9 mouse cellular contexts compared by ENCODE assay signal in the genomic region with DNA sequence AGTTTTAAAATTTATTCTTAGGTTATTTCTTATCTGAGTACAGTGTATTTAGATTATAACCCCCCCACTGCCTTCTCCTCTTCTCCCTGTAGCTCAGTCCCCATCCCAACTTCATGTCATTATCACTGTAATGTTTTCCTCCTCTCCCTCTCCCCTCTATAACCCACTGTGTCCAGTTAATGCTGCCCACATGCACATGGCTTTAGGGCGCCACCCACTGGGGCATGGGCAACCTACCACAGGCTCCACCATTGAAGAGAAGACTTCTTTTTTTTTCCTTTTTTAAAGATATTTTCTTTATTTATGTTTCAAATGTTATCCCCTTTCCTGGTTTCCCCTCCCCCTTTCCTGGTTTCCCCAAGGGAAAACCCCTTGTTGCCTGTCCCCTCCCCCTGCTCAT.
DNase-seq lines count a peak whose midpoint lies in the region; ATAC-seq and TF ChIP-seq lines count a peak whose summit lies in the region.
"Had no signal": no experiment of that assay in that cellular context is flagged by ENCODE, and none has a peak within 500 bp of the region (broad histone marks: within the 10 kb centered on the region; RNA-seq: fewer than 3 reads in every experiment).

No protein-coding gene starts in this region.

- TF ChIP-seq POLR2A in heart, adult 2 months (IDR thresholded peaks at IDR 0.05; ENCODE audit: insufficient read depth, low read depth, low read length), result no peak

- no peak for ATAC-seq in midbrain, postnatal 0 days (ENCODE audit: low FRiP score)
- no peak for ATAC-seq in midbrain, embryonic 16.5 days
- ATAC-seq in stomach, postnatal 0 days (ENCODE audit: low FRiP score, low TSS enrichment), result no peak

- TF ChIP-seq CTCF in heart, adult 2 months (IDR thresholded peaks at IDR 0.05), result peak; percentile 74
- TF ChIP-seq CTCF in midbrain, postnatal 0 days (IDR thresholded peaks at IDR 0.05), result peak; percentile 41; the same call in 1 of the 2 replicates
- TF ChIP-seq CTCF in stomach, postnatal 0 days (IDR thresholded peaks at IDR 0.05; ENCODE audit: low read depth), result peak; percentile 64

- no peaks in the 10 kb centered on the region for H3K79me2 ChIP-seq in heart, adult 2 months (replicated peaks; ENCODE audit: control insufficient read depth, insufficient read depth, low read length)

- no peak overlapping the region for H3K4me2 ChIP-seq in midbrain, postnatal 0 days (ENCODE audit: low read depth, low read length, poor library complexity, severe bottlenecking)
- no peak overlapping the region for H3K4me2 ChIP-seq in midbrain, embryonic 16.5 days (ENCODE audit: low read length)
- H3K4me2 ChIP-seq in stomach, postnatal 0 days (replicated peaks; ENCODE audit: low read depth), result no peak overlapping the region

- TF ChIP-seq EP300 in heart, adult 2 months (IDR thresholded peaks at IDR 0.05; ENCODE audit: insufficient read depth, low read depth, low read length), result no peak
- no peak for TF ChIP-seq EP300 in stomach, postnatal 0 days (optimal IDR thresholded peaks at IDR 0.05)

- intact Hi-C loops in heart, adult 2 months (cut with DNase I), result no loop called here

- no peaks in the 10 kb centered on the region for H3K9me3 ChIP-seq in midbrain, postnatal 0 days (ENCODE audit: low read length)
- no peaks in the 10 kb centered on the region for H3K9me3 ChIP-seq in midbrain, embryonic 16.5 days (replicated peaks; ENCODE audit: control insufficient read depth, low read length, poor library complexity, severe bottlenecking)
- H3K9me3 ChIP-seq in stomach, postnatal 0 days (ENCODE audit: control insufficient read depth, low read length), result no peaks in the 10 kb centered on the region
- H3K9me3 ChIP-seq: midbrain, embryonic 10.5 days had no signal

- H3K4me3 ChIP-seq in heart, adult 2 months, result no peak overlapping the region
- H3K4me3 ChIP-seq in midbrain, postnatal 0 days (ENCODE audit: low read depth, low read length), result no peak overlapping the region
- H3K4me3 ChIP-seq in midbrain, embryonic 16.5 days (ENCODE audit: low read depth, low read length), result no peak overlapping the region
- no peak overlapping the region for H3K4me3 ChIP-seq in stomach, postnatal 0 days (ENCODE audit: low read depth, low read length)
- H3K4me3 ChIP-seq: midbrain, embryonic 10.5 days had no signal

- H3K27ac ChIP-seq in heart, adult 2 months, result no peak overlapping the region
- no peak overlapping the region for H3K27ac ChIP-seq in midbrain, postnatal 0 days (ENCODE audit: low read depth, low read length)
- H3K27ac ChIP-seq in midbrain, embryonic 16.5 days (ENCODE audit: low read length), result no peak overlapping the region
- H3K27ac ChIP-seq in stomach, postnatal 0 days (replicated peaks), result no peak overlapping the region
- H3K27ac ChIP-seq: midbrain, embryonic 10.5 days had no signal

- H3K4me1 ChIP-seq in heart, adult 2 months (ENCODE audit: control insufficient read depth, insufficient read depth, low read length), result no peaks in the 10 kb centered on the region; the same call in 1 of the 2 replicates
- H3K4me1 ChIP-seq in midbrain, postnatal 0 days (ENCODE audit: insufficient read depth, low read length), result no peaks in the 10 kb centered on the region
- no peaks in the 10 kb centered on the region for H3K4me1 ChIP-seq in midbrain, embryonic 16.5 days (ENCODE audit: control insufficient read depth, insufficient read depth, low read length)
- no peaks in the 10 kb centered on the region for H3K4me1 ChIP-seq in stomach, postnatal 0 days (replicated peaks; ENCODE audit: control insufficient read depth, insufficient read depth)
- H3K4me1 ChIP-seq: midbrain, embryonic 10.5 days had no signal

- DNase-seq in heart, adult 2 months, result no peak
- DNase-seq in heart, adult 8-10 months (ENCODE audit: low spot score), result no peak
- DNase-seq in midbrain, postnatal 0 days (ENCODE audit: low spot score), result no peak
- peak; percentile 50 for DNase-seq in embryo, embryonic 10 days (ENCODE audit: low spot score)
- DNase-seq in stomach, postnatal 0 days (ENCODE audit: low spot score), result no peak
- DNase-seq in urinary bladder, postnatal 25 days (ENCODE audit: low spot score), result no peak
- no peak for DNase-seq in left cerebral cortex, adult 18-20 months (ENCODE audit: low spot score in 2 of 2)

- no peak overlapping the region for H3K9ac ChIP-seq in heart, adult 2 months (ENCODE audit: low read depth, low read length)
- no peak overlapping the region for H3K9ac ChIP-seq in midbrain, postnatal 0 days (replicated peaks; ENCODE audit: low read length, poor library complexity, severe bottlenecking)
- no peak overlapping the region for H3K9ac ChIP-seq in midbrain, embryonic 16.5 days (ENCODE audit: low read depth, low read length)
- H3K9ac ChIP-seq in stomach, postnatal 0 days (ENCODE audit: low read length), result no peak overlapping the region

- WGBS in heart, adult 2 months, result 86% methylated on average over 1 of the region's 1 CpGs
- WGBS in midbrain, postnatal 0 days, result 53% methylated on average over 1 of the region's 1 CpGs
- 75% methylated on average over 1 of the region's 1 CpGs for WGBS in midbrain, embryonic 16.5 days
- WGBS in stomach, postnatal 0 days, result 94% methylated on average over 1 of the region's 1 CpGs

- H3K36me3 ChIP-seq in heart, adult 2 months (ENCODE audit: control insufficient read depth, insufficient read depth, low read length), result no peaks in the 10 kb centered on the region
- H3K36me3 ChIP-seq in midbrain, postnatal 0 days (ENCODE audit: insufficient read depth, low read length), result no peaks in the 10 kb centered on the region
- no peaks in the 10 kb centered on the region for H3K36me3 ChIP-seq in midbrain, embryonic 16.5 days (ENCODE audit: control insufficient read depth, insufficient read depth, low read length)
- no peaks in the 10 kb centered on the region for H3K36me3 ChIP-seq in stomach, postnatal 0 days (ENCODE audit: control insufficient read depth, insufficient read depth, low read length)
- H3K36me3 ChIP-seq: midbrain, embryonic 10.5 days had no signal

- no peaks in the 10 kb centered on the region for H3K27me3 ChIP-seq in heart, adult 2 months (ENCODE audit: control insufficient read depth, insufficient read depth, low read length)
- H3K27me3 ChIP-seq in midbrain, postnatal 0 days (ENCODE audit: insufficient read depth, low read length), result no peaks in the 10 kb centered on the region
- no peaks in the 10 kb centered on the region for H3K27me3 ChIP-seq in midbrain, embryonic 16.5 days (ENCODE audit: control insufficient read depth, insufficient read depth, low read depth, low read length)
- H3K27me3 ChIP-seq in stomach, postnatal 0 days (ENCODE audit: control insufficient read depth, insufficient read depth, low read length), result no peaks in the 10 kb centered on the region
